Mouse (Mus musculus) retina, adult 2 months (tissue): ENCODE measurements around the gene Spen.

Experiments
- DNase-seq: peaks from one replicate; pipeline ENCODE4 v3.0.0-alpha.2; 2012; ENCODE audit warnings: low read depth, low spot score

Gene Spen

DNA sequence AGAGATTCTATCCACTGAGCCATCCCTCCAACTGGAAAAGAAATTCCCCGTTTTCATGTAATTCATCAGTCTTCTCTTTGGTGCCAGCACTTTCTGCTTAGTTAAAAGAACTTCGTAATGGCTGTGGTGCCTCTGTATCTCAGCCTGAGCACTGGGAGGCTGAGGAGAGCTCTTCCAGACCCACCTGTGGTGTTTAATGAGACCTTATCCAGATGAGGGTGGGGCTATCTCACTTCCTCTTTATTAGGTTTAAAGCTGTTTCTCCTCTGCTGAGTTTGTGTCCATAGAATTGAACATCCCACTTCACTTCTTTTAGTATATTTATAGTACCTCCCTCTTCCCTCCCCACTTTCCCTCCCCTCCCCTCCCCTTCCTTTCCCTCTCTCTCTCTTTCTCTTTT, 87.1 kb downstream of the Spen start:
- DNase-seq: no peak

DNA sequence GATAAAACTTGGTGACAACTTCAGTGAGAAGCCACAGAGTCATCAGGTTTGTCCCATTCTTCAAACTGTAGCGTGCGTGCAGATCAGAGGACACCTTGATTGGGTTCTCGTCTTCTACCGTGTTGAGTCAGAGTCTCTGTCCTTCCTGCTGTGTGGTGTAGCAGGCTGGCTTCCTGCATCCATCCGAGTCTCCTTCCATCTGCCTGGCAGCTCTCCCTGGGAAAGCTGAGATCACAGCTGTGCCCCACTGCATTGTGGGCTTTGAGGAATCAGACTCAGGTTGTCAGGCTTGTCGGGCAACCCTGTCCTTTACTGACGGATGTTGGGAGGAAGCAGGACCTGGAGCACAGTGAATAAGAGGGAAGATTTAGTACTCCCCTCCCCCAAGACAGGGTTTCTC, 92.2 kb downstream of the Spen start:
- no peak for DNase-seq

DNA sequence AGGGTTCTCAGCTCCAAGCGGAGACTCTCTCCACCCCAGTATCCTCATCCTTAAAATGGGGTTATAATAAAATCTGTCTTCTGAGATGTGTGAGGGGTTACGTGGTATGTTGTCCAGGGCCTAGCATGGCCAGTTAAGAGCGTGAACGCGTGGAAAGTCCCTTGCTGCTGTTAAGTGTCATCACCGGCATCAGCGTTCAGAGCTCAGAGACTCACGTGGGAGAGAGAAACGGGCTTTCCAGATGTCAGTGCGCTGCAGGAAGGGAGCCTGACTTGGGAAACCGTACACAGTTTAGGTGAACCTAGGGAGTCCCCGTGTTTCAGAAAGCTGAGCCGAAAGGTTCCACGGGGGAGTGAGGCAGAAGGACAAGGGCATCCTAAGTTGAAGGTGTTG, 93.1 kb downstream of the Spen start:
- DNase-seq: no peak

GRCm38 (mm10) chr4:141444451-141445327, 93.7 kb downstream of the Spen start, which contains the start of gene Zbtb17:
Zbtb17 (plus strand) TSS chr4:141444654.
- peak; percentile 67 for DNase-seq

GRCm38 (mm10) chr4:141443641-141444429, 94.6 kb downstream of the Spen start:
- DNase-seq: no peak

GRCm38 (mm10) chr4:141440877-141441276, 97.5 kb downstream of the Spen start:
- no peak for DNase-seq

- no peak for DNase-seq
Measured at GRCm38 (mm10) chr4:141439083-141439803, 99.2 kb downstream of the Spen start.

- DNase-seq: no peak
Measured at GRCm38 (mm10) chr4:141435974-141436373, 102.4 kb downstream of the Spen start, which contains the start of gene Srarp. Srarp (minus strand) TSS chr4:141436105.

- no peak for DNase-seq
Measured at GRCm38 (mm10) chr4:141433191-141433590, 105.2 kb downstream of the Spen start.

- no peak for DNase-seq
Measured at GRCm38 (mm10) chr4:141432666-141433065, 105.7 kb downstream of the Spen start.

- no peak for DNase-seq
Measured at GRCm38 (mm10) chr4:141430997-141431396, 107.4 kb downstream of the Spen start.

GRCm38 (mm10) chr4:141429847-141430246, 108.5 kb downstream of the Spen start:
- no peak for DNase-seq

GRCm38 (mm10) chr4:141429381-141429780, 109.0 kb downstream of the Spen start:
- DNase-seq: no peak

DNA sequence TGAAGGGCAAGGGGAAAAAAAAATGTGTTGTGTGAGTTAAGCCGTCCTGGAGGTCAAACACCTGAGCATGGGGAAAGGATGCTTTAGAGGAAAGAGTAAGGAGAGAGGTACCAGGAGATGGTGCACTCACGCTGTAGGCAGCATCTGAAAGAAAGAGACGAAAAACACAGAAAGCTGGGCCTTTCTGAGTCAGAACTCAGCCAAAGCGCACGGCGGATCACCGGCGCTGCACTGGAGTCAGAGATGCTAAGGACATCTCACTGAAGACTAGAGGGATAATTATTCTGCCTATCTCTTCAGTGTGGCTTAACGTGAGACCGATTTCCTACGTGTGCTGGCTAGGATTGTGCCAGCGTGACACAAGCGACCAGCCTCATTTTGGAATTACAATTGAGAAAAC, 110.5 kb downstream of the Spen start:
- no peak for DNase-seq

DNA sequence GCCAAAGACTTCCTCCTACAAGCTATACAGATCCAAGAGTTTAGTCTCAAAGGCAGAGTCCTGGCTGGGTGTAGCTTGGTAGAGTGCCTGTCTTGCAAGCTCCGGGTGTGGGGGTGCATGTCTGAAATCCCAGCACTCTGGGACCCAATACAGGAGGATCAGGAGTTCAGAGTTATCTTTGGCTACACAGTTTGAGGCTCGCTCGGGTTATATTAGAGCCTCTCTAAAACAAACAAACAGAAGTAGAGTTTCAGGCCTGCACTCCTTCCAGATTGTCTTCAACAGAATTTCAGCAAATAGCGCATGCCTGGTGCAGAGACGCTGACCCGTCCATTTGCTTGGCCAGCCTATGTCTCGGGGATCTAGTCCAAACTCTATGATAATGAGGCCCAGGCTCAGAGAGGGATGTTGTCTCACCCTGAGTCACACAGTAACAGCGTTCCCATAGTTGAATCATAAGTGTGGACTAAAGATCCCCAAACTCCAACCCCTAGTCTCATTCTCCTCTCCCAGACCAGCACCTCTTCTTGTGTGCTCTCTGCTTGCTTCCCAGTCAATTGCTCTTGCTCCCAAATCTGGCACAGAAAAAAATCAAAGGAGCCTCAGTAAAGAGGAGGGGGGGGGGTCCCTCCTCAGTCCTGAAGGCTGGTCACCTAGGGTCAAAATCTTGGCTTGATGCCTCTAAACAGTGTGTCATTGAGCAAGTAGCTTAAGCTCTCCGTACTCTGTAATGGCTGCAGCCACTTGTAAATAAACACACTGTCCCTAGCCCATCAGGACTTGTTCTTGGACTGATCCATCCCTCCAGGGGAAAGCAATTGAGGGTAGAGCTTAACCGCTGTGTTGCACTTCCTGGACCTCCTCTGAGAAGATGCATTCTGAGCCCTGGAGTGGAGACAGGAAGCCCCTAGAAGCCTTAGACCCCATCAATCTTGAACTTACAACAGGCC, 111.3 kb downstream of the Spen start:
- no peak for DNase-seq

- DNase-seq: no peak
Measured at GRCm38 (mm10) chr4:141425484-141426479, 112.6 kb downstream of the Spen start.

DNA sequence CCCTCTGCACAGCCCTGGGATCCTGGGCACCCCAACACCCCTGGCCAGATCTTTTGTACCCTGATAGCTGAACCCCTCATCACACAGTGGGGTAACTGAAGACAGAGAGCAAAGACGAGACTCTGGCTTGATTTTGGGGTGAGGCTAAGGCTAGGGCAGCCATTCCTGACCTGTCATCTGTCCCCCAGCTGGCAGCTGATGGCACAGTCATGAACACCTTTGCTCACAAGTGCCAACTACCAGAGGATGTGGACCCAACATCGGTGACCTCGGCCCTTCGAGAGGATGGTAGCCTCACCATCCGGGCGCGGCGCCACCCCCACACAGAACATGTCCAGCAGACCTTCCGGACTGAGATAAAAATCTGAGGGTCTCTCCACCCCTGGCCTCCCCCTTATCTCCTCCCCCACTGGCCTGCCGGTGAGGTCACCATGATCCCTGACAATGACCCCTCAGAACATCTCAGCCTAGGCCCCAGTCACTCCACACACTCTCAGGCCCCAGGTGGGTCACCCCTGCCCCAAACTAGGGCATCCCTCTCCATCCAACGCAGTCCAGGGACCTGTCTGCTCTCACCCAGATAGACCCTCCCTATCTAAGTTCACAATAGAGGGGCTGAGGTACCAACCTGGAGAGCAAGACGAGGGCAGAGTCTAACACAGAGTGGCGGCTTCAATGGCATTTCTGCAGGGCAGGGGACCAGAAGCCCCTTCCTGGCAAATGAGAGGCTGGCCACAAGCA, 114.5 kb downstream of the Spen start:
- no peak for DNase-seq

DNA sequence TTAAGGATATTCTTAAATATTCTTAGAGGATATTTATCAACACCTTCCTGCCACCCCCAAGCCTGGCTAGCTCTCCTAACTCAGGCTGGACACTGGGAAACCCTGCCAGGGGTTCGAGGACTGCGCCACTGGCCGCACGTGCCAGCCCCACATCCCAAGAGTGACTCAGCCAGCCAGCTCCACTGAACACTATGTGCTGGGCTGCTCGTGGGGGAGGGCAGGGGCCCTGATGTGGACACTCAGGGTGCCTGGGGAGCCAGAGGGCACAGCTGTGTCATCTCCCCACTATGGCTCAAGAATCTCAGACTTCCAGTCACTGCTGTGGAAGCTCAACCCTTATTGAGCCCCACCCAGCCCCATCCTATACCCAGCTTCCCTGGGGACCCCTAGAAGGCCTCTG, 115.1 kb downstream of the Spen start:
- DNase-seq: no peak

DNA sequence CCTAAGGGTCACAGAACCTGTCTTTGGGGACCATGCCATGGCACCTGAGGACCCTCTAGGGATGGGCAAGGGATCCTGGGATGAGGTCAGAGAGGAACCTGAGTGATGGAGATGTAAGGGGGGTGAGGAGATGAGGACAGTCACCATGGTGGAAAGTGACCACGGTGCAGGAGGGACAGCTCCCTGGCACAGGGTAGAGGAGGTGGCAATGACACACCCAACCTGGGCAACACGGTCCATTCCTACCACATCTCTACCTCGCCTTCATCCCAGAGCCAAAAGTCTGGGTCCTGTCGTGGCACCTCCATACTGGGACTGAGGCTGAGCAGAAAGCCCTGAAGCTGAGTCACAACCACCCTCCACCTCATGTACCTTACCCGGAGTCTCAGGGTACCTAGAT, 115.6 kb downstream of the Spen start:
- DNase-seq: no peak
